Mouse (Mus musculus) bone marrow macrophage, adult 2 months (primary cell): ENCODE data around the gene Dvl1.

Experiments
- CTCF ChIP-seq: IDR thresholded peaks from 2 replicates; pipeline ENCODE4 v1.5.1; 2012; ENCODE audit warnings: low read depth, mild to moderate bottlenecking, low read length, moderate library complexity
- POLR2A ChIP-seq: IDR thresholded peaks from 2 replicates; pipeline ENCODE4 v1.6.1; 2012; ENCODE audit warnings: mild to moderate bottlenecking, low read depth, low read length, borderline replicate concordance

DNA sequence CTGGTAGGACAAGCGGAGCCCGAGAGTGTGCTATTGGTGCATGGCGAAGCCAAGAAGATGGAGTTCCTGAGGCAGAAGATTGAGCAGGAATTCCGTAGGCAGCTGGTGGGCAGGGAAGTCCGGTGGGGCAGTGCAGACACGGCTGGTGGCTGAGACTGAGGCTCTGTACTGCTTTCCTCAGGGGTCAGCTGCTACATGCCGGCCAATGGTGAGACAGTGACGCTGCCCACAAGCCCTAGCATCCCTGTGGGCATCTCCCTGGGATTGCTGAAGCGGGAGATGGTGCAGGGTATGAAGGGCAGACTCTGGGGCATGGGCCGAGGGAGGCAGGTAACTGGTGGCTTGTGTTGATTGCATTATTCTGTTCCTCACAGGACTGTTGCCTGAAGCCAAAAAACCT lies 40.5 kb downstream of the Dvl1 start:
- TF ChIP-seq POLR2A (no peak), CTCF (no peak)
